Mouse (Mus musculus) hematopoietic multipotent progenitor cell, adult 10-12 weeks (in vitro differentiated cells): Measurements from ENCODE around the gene Scgb2b21. TPM values are rescaled to one million over a fixed set of nuclear protein-coding genes. Genes with fewer than 3 reads are reported as not detected.

Source experiments
- polyA plus RNA-seq: library from polyadenylated mRNA; stranded (reverse); fragments of >175 nt; gene quantifications from 2 replicates; pipeline ENCODE4 v1.2.3, GENCODE M21; 2012; ENCODE audit warnings: low replicate concordance

The Scgb2b21 gene
- polyA plus RNA-seq = not detected in 2 replicates

GRCm38 (mm10) chr7:33520358-33520757 is at the start of gene Scgb2b21:
Gene Scgb2b21, minus strand, starts transcription at chr7:33520458.

Other genes with a start within 250 kb of the Scgb2b21 start
- not detected in 2 replicates for gene Scgb2b19, start 240.1 kb downstream of the Scgb2b21 start, polyA plus RNA-seq
- gene Scgb1b19, start 233.2 kb downstream of the Scgb2b21 start, polyA plus RNA-seq = not detected in 2 replicates
- not detected in 2 replicates for gene Scgb2b20, start 154.1 kb downstream of the Scgb2b21 start, polyA plus RNA-seq
- gene Scgb1b20, start 147.2 kb downstream of the Scgb2b21 start, polyA plus RNA-seq = not detected in 2 replicates
- gene Scgb2b24, start 218.9 kb upstream of the Scgb2b21 start, polyA plus RNA-seq = not detected in 2 replicates
- gene Scgb1b24, start 223.3 kb upstream of the Scgb2b21 start, polyA plus RNA-seq = not detected in 2 replicates